Mouse (Mus musculus) embryonic facial prominence, embryonic 14.5 days (tissue): ENCODE measurements around the gene Psmb6. TPM values are rescaled to one million over a fixed set of nuclear protein-coding genes. Genes with fewer than 3 reads are reported as not detected.
"Not testable (repeated sequence)": the region's sequence is repeated elsewhere in the genome, so short reads cannot be mapped to it uniquely, and the experiment has no call there.

Experiments used
- ATAC-seq: fragments of 200-750 bp; cut with Nextera tagmentation; 2 replicates; pipeline ENCODE4 v1.8.0; 2017; ENCODE audit warnings: low read depth, moderate number of reproducible peaks, moderate TSS enrichment
- DNase-seq: peaks from one replicate; pipeline ENCODE4 v3.0.0-alpha.2; 2015; ENCODE audit warnings: low spot score
- H3K27ac ChIP-seq: fragments of 300-500 bp; sonication (generic); replicated peaks from 2 replicates; pipeline ENCODE4 v1.5.1; 2014; ENCODE audit warnings: low read depth, mild to moderate bottlenecking, low read length, moderate library complexity
- H3K27me3 ChIP-seq: fragments of 300-500 bp; sonication (generic); replicated peaks from 2 replicates; pipeline ENCODE4 v1.6.1; 2014; ENCODE audit warnings: low read length; ENCODE audit not compliant: control insufficient read depth, insufficient read depth
- H3K36me3 ChIP-seq: fragments of 300-500 bp; sonication (generic); 2 replicates; pipeline ENCODE4 v1.6.1; 2014; ENCODE audit warnings: low read length, mixed read lengths; ENCODE audit not compliant: control insufficient read depth, insufficient read depth
- H3K4me1 ChIP-seq: fragments of 300-500 bp; sonication (generic); 2 replicates; pipeline ENCODE4 v1.6.1; 2014; ENCODE audit warnings: antibody characterized with exemption, low read length; ENCODE audit not compliant: control insufficient read depth, insufficient read depth
- H3K4me2 ChIP-seq: fragments of 300-500 bp; sonication (generic); 2 replicates; pipeline ENCODE4 v1.6.1; 2014; ENCODE audit warnings: low read depth, mild to moderate bottlenecking, low read length, moderate library complexity, mixed read lengths
- H3K4me3 ChIP-seq: fragments of 300-500 bp; sonication (generic); 2 replicates; pipeline ENCODE4 v1.5.1; 2014; ENCODE audit warnings: low read depth, mild to moderate bottlenecking, low read length
- H3K9ac ChIP-seq: fragments of 300-500 bp; sonication (generic); 2 replicates; pipeline ENCODE4 v1.6.1; 2014; ENCODE audit warnings: low read depth, mild to moderate bottlenecking, low read length, moderate library complexity, mixed read lengths
- H3K9me3 ChIP-seq: fragments of 300-500 bp; sonication (generic); 2 replicates; pipeline ENCODE4 v1.6.1; 2016; ENCODE audit warnings: low read length; ENCODE audit not compliant: control insufficient read depth
- WGBS: fragments of 180-500 bp; shearing (Covaris S2); extraction: QIAGEN DNeasy Blood & Tissue Kit; methylation state at CpG from one replicate; pipeline ENCODE4 v1.1.7; 2014; 5-methylcytosine and 5-hydroxymethylcytosine counted together
- polyA plus RNA-seq: library from polyadenylated mRNA; unstranded; fragments of >200 nt; fragmentation: Nextera tagmentation; extraction: Ambion mirVana; gene quantifications from 2 replicates; pipeline ENCODE4 v1.2.1, GENCODE M21; 2014

Psmb6 gene
- polyA plus RNA-seq, 1 experiment from 2014 or later: 706 TPM

GRCm38 (mm10) chr11:70516352-70516751, 8.8 kb upstream of the Psmb6 start:
- no peak overlapping the region for H3K4me3 ChIP-seq
- no peaks in the 10 kb centered on the region for H3K9me3 ChIP-seq
- DNase-seq (peak; percentile 60), ATAC-seq (no peak)
- no peak overlapping the region for H3K27ac ChIP-seq
- H3K4me2 ChIP-seq: no peak overlapping the region
- no peak overlapping the region for H3K9ac ChIP-seq
- no peaks in the 10 kb centered on the region for H3K27me3 ChIP-seq
- H3K4me1 ChIP-seq: 0 out of 2 replicates have a peak, but pooled peaks cover 8% of the 10 kb centered on the region
- WGBS: 22% methylated on average over 2 of the region's 2 CpGs
- H3K36me3 ChIP-seq: no peaks in the 10 kb centered on the region

- Histone ChIP-seq H3K36me3 (no peaks in the 10 kb centered on the region), H3K9ac (no peak overlapping the region), H3K27ac (no peak overlapping the region), H3K4me3 (no peak overlapping the region), H3K4me2 (no peak overlapping the region), H3K4me1 (0 out of 2 replicates have a peak, but pooled peaks cover 8% of the 10 kb centered on the region), H3K27me3 (no peaks in the 10 kb centered on the region), H3K9me3 (no peaks in the 10 kb centered on the region)
- 52% methylated on average over 1 of the region's 1 CpGs for WGBS
- DNase-seq (no peak), ATAC-seq (no peak)
These were observed 6.7 kb upstream of the Psmb6 start for GRCm38 (mm10) chr11:70518436-70518835.

- peak within 1 kb of the TSS; percentile 70; the same call in 1 of the 2 replicates for H3K27ac ChIP-seq
- no peaks in the 10 kb centered on the region for H3K9me3 ChIP-seq
- H3K4me3 ChIP-seq: peak within 1 kb of the TSS; percentile 36
- H3K27me3 ChIP-seq: no peaks in the 10 kb centered on the region
- no peaks in the 10 kb centered on the region for H3K36me3 ChIP-seq
- DNase-seq: no peak
- 0 out of 2 replicates have a peak, but pooled peaks cover 8% of the 10 kb centered on the region for H3K4me1 ChIP-seq
- H3K4me2 ChIP-seq: peak within 1 kb of the TSS; percentile 62
- 81% methylated on average over 10 of the region's 10 CpGs for WGBS
- no peak for ATAC-seq
- peak within 1 kb of the TSS; percentile 72 for H3K9ac ChIP-seq
These were observed 6.2 kb upstream of the Psmb6 start, which contains the start of gene Gltpd2 for GRCm38 (mm10) chr11:70518923-70519322. TSS of gene Gltpd2 (plus strand) at chr11:70519196.

- Histone ChIP-seq H3K27ac (peak overlapping the region; percentile 70; the same call in 1 of the 2 replicates), H3K27me3 (no peaks in the 10 kb centered on the region), H3K9me3 (no peaks in the 10 kb centered on the region), H3K4me1 (0 out of 2 replicates have a peak, but pooled peaks cover 8% of the 10 kb centered on the region), H3K9ac (peak overlapping the region; percentile 72), H3K4me3 (peak overlapping the region; percentile 36), H3K36me3 (no peaks in the 10 kb centered on the region), H3K4me2 (peak overlapping the region; percentile 62)
- peak; percentile 52 for DNase-seq
- peak; percentile 45 for ATAC-seq
- 19% methylated on average over 33 of the region's 41 CpGs for WGBS
These were observed 4.9 kb upstream of the Psmb6 start for GRCm38 (mm10) chr11:70520178-70520769.

- WGBS: 89% methylated on average over 8 of the region's 8 CpGs
- not testable (repeated sequence) for H3K4me2 ChIP-seq, H3K9me3 ChIP-seq, H3K27ac ChIP-seq, H3K27me3 ChIP-seq, H3K9ac ChIP-seq, DNase-seq, ATAC-seq, H3K4me3 ChIP-seq
- Histone ChIP-seq H3K36me3 (peaks cover 22% of the 10 kb centered on the region), H3K4me1 (peaks cover 13% of the 10 kb centered on the region)
These were observed 1.7 kb upstream of the Psmb6 start for GRCm38 (mm10) chr11:70523306-70523989.

- peak overlapping the region; percentile 79 for H3K4me2 ChIP-seq
- no peak overlapping the region for H3K27ac ChIP-seq
- H3K36me3 ChIP-seq: peaks cover 35% of the 10 kb centered on the region
- no peaks in the 10 kb centered on the region for H3K27me3 ChIP-seq
- H3K4me1 ChIP-seq: peaks cover 12% of the 10 kb centered on the region
- H3K9ac ChIP-seq: peak overlapping the region; percentile 56; the same call in 1 of the 2 replicates
- 8% methylated on average over 8 of the region's 8 CpGs for whole genome bisulfite sequencing
- peak; percentile 10; the same call in 1 of the 2 replicates for ATAC-seq
- no peak for DNase-seq
- no peaks in the 10 kb centered on the region for H3K9me3 ChIP-seq
- H3K4me3 ChIP-seq: peak overlapping the region; percentile 71
These were observed 385 bp upstream of the Psmb6 start for GRCm38 (mm10) chr11:70524782-70525181.

- peak overlapping the region; percentile 78 for H3K9ac ChIP-seq
- no peak for DNase-seq
- 3% methylated on average over 12 of the region's 12 CpGs for WGBS
These were observed 559 bp downstream of the Psmb6 start for GRCm38 (mm10) chr11:70525726-70526125.

GRCm38 (mm10) chr11:70526211-70526610, 1.0 kb downstream of the Psmb6 start:
- 87% methylated on average over 12 of the region's 12 CpGs for WGBS
- Histone ChIP-seq H3K36me3 (peaks cover 35% of the 10 kb centered on the region), H3K27me3 (no peaks in the 10 kb centered on the region), H3K4me1 (peaks cover 6% of the 10 kb centered on the region), H3K27ac (no peak overlapping the region), H3K4me2 (peak overlapping the region; percentile 79), H3K9ac (peak overlapping the region; percentile 78), H3K9me3 (no peaks in the 10 kb centered on the region), H3K4me3 (peak overlapping the region; percentile 71)
- no peak for DNase-seq
- no peak for ATAC-seq

More at GRCm38 (mm10) chr11:70525726-70526125, 559 bp downstream of the Psmb6 start:
- peak overlapping the region; percentile 71 for H3K4me3 ChIP-seq
- peak overlapping the region; percentile 79 for H3K4me2 ChIP-seq
- no peaks in the 10 kb centered on the region for H3K27me3 ChIP-seq
- peaks cover 6% of the 10 kb centered on the region for H3K4me1 ChIP-seq
- peaks cover 35% of the 10 kb centered on the region for H3K36me3 ChIP-seq
- ATAC-seq: 0 out of 2 replicates have a peak, but pooled peaks have one; percentile 26
- peak overlapping the region; percentile 36; the same call in 1 of the 2 replicates for H3K27ac ChIP-seq
- no peaks in the 10 kb centered on the region for H3K9me3 ChIP-seq
